Mouse (Mus musculus) G1E (cell line): ENCODE results near the gene Wdr46. TPM values are rescaled to one million over a fixed set of nuclear protein-coding genes. Genes with fewer than 3 reads are reported as not detected.

Source experiments
- ATAC-seq: 2 replicates; pipeline ENCODE4 v1.8.0; 2016; ENCODE audit warnings: mild to moderate bottlenecking; ENCODE audit not compliant: insufficient number of reproducible peaks, poor library complexity, low FRiP score, severe bottlenecking; ENCODE audit errors: extremely low read depth
- DNase-seq: peaks from one replicate; pipeline ENCODE4 v3.0.0; 2012; ENCODE audit warnings: low spot score
- H3K27me3 ChIP-seq: 2 replicates; pipeline ENCODE4 v1.6.1; 2012; ENCODE audit warnings: mild to moderate bottlenecking, low read length, inconsistent platforms; ENCODE audit not compliant: insufficient read depth
- H3K36me3 ChIP-seq: replicated peaks from 2 replicates; pipeline ENCODE3; 2012; ENCODE audit warnings: mild to moderate bottlenecking, inconsistent platforms
- H3K4me1 ChIP-seq: 2 replicates; pipeline ENCODE4 v1.6.1; 2012; ENCODE audit warnings: low read depth, low read length, inconsistent platforms, mixed read lengths; ENCODE audit not compliant: insufficient read depth
- H3K4me3 ChIP-seq: 2 replicates; pipeline ENCODE4 v1.5.1; 2012; ENCODE audit warnings: low read depth, mild to moderate bottlenecking, inconsistent platforms, low read length, moderate library complexity, mixed read lengths
- H3K9me3 ChIP-seq: replicated peaks from 2 replicates; pipeline ENCODE4 v1.6.1; 2012; ENCODE audit warnings: inconsistent platforms
- CTCF ChIP-seq: IDR thresholded peaks from 2 replicates; pipeline ENCODE4 v1.5.1; 2012; ENCODE audit warnings: low read depth, low read length, inconsistent platforms, mixed read lengths
- GATA1 ChIP-seq: IDR thresholded peaks from 2 replicates; pipeline ENCODE4 v1.6.1; 2012; ENCODE audit warnings: borderline replicate concordance, low read length, inconsistent platforms, mixed read lengths
- GATA2 ChIP-seq: IDR thresholded peaks from 2 replicates; pipeline ENCODE4 v1.6.1; 2012; ENCODE audit warnings: low read depth, low read length, inconsistent platforms, borderline replicate concordance
- POLR2AphosphoS5 ChIP-seq: IDR thresholded peaks from 2 replicates; pipeline ENCODE4 v1.6.1; 2012; ENCODE audit warnings: low read depth, low read length, inconsistent platforms; ENCODE audit not compliant: insufficient replicate concordance
- TAL1 ChIP-seq: conservative IDR thresholded peaks from 2 replicates; pipeline ENCODE4 v1.6.1; 2012; ENCODE audit warnings: low read depth, low read length, inconsistent platforms, mixed read lengths
- polyA plus RNA-seq: library from polyadenylated mRNA; stranded (reverse); fragments of >175 nt; gene quantifications from 2 replicates; pipeline ENCODE4 v1.2.3, GENCODE M21; 2012
- total RNA-seq, 2 experiments: library from RNA; stranded (forward) in 1 of 2; stranded (reverse) in 1 of 2; fragments of 200-1000 nt in 1 of 2; fragments of >200 nt in 1 of 2; fragmentation: Nextera tagmentation in 1 of 2; gene quantifications; 2 replicates each; pipeline ENCODE4 v1.2.3; 2014 to 2017

Wdr46 gene
- total and polyA plus RNA-seq, 3 experiments, result 29.6 to 72.2 (median 31.1) TPM

GRCm38 (mm10) chr17:33957493-33957892, 17.0 kb downstream of the Wdr46 start:
- TF ChIP-seq GATA2 (no peak), GATA1 (no peak), CTCF (no peak), POLR2AphosphoS5 (no peak), TAL1 (no peak)
- peaks cover 80% of the 10 kb centered on the region for H3K36me3 ChIP-seq
- DNase-seq, result no peak
- H3K4me3 ChIP-seq, result peak overlapping the region; percentile 33; the same call in 1 of the 2 replicates
- no peak for ATAC-seq
- H3K4me1 ChIP-seq, result peaks cover 31% of the 10 kb centered on the region
- no peaks in the 10 kb centered on the region for H3K27me3 ChIP-seq
- no peaks in the 10 kb centered on the region for H3K9me3 ChIP-seq

- no peak overlapping the region for H3K4me3 ChIP-seq
- no peaks in the 10 kb centered on the region for H3K27me3 ChIP-seq
- no peak for TF ChIP-seq POLR2AphosphoS5
- DNase-seq (no peak), ATAC-seq (no peak)
- H3K9me3 ChIP-seq, result no peaks in the 10 kb centered on the region
- peaks cover 22% of the 10 kb centered on the region for H3K4me1 ChIP-seq
- peaks cover 80% of the 10 kb centered on the region for H3K36me3 ChIP-seq
Measured at GRCm38 (mm10) chr17:33958451-33958850, 18.0 kb downstream of the Wdr46 start.

DNA sequence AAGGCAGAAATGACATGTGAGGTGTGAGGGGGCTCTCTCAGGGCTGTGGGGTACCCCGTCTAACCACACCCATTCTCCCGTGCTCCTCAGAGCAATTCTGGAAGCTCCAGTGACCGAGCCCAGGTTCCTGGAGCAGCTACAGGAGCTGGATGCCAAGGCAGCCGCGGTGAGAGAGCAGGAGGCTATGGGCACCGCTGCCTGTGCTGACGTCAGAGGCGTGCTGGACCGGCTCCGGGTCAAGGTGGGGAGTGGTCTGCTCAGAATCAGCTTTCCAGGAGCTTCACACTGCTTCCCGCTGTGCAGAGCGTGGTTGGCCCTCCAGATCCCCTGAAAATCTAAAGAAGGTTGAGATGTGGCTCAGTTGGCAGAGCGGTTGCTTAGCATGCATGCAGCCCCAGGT, 18.7 kb downstream of the Wdr46 start:
- DNase-seq, result no peak
- no peak for ATAC-seq
- TF ChIP-seq CTCF (no peak), TAL1 (no peak), POLR2AphosphoS5 (no peak), GATA1 (no peak), GATA2 (no peak)
- H3K4me3 ChIP-seq, result no peak overlapping the region
- peaks cover 19% of the 10 kb centered on the region for H3K4me1 ChIP-seq
- peaks cover 80% of the 10 kb centered on the region for H3K36me3 ChIP-seq
- H3K9me3 ChIP-seq, result no peaks in the 10 kb centered on the region
- no peaks in the 10 kb centered on the region for H3K27me3 ChIP-seq

GRCm38 (mm10) chr17:33959948-33960347, 19.5 kb downstream of the Wdr46 start:
- no peak overlapping the region for H3K4me3 ChIP-seq
- ATAC-seq (no peak), DNase-seq (no peak)

DNA sequence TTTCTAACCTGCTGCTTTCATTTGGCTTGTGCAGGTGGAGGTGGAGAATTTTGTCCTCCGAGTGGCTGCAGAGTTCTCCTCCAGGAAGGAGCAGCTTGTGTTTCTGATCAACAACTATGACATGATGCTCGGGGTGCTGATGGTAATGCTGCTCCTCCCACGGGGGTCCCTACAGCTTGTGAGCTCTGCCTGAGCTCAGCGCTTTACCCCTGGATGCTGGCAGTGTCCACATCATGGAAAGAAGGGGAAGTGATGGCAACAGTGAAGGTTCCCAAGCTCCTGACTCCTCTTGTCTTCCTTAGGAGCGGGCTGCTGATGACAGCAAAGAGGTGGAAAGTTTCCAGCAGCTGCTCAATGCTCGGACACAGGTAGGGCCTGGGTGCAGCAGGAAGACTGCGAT, 22.4 kb downstream of the Wdr46 start:
- TF ChIP-seq GATA2 (no peak), GATA1 (no peak), TAL1 (no peak), CTCF (no peak), POLR2AphosphoS5 (no peak)
- no peak for ATAC-seq
- Histone ChIP-seq H3K27me3 (no peaks in the 10 kb centered on the region), H3K36me3 (peaks cover 87% of the 10 kb centered on the region), H3K4me1 (peaks cover 5% of the 10 kb centered on the region), H3K9me3 (no peaks in the 10 kb centered on the region), H3K4me3 (no peak overlapping the region)
- no peak for DNase-seq

More at GRCm38 (mm10) chr17:33959948-33960347, 19.5 kb downstream of the Wdr46 start:
- no peak for TF ChIP-seq GATA2
- no peak for TF ChIP-seq POLR2AphosphoS5
- TF ChIP-seq CTCF, result no peak
- TF ChIP-seq TAL1, result no peak
- TF ChIP-seq GATA1, result no peak
- Histone ChIP-seq H3K27me3 (no peaks in the 10 kb centered on the region), H3K4me1 (peaks cover 18% of the 10 kb centered on the region), H3K36me3 (peaks cover 77% of the 10 kb centered on the region), H3K9me3 (no peaks in the 10 kb centered on the region)

DNA sequence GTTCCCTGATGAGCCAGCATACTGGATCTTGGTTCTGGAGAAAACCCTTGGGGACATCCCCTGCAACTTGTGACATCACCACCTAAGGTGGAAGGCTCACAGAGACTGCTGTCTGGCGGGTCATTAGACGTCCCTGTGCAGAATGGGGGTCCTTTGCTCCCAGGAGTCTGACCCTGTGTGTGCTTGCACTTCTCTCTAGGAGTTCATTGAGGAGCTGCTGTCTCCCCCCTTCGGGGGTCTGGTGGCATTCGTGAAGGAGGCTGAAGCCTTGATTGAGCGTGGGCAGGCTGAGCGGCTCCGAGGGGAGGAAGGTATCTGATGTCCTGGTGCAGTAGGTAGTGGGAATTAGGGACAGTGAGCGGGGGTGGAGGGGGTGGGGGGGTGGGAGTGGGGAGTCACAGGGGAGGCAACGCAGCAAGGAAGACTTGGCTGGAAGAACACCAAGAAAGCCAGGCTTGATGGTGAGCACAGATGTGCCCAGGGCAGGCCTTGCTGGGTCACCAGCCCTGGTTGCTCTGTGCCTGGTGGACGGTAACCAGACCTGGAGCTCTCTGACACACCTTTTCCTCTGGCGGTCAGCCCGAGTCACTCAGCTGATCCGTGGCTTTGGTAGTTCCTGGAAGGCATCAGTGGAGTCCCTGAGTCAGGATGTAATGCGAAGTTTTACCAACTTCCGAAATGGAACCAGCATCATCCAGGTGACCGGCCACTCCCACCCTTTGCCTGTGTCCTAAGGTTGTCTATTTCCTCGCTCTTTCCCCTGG, 24.8 kb downstream of the Wdr46 start:
- TF ChIP-seq GATA1, result no peak
- TF ChIP-seq POLR2AphosphoS5, result no peak
- no peak for TF ChIP-seq GATA2
- no peak for TF ChIP-seq TAL1
- TF ChIP-seq CTCF, result no peak
- no peak overlapping the region for H3K4me3 ChIP-seq
- no peaks in the 10 kb centered on the region for H3K27me3 ChIP-seq
- no peak for ATAC-seq
- peaks cover 7% of the 10 kb centered on the region for H3K4me1 ChIP-seq
- no peak for DNase-seq
- peaks cover 5% of the 10 kb centered on the region for H3K9me3 ChIP-seq
- peaks cover 63% of the 10 kb centered on the region for H3K36me3 ChIP-seq
